Mouse (Mus musculus) urinary bladder, postnatal 14 days (tissue): ENCODE measurements around the gene 4933430I17Rik.

Source experiments
- DNase-seq: peaks from one replicate; pipeline ENCODE4 v3.0.0; 2021; ENCODE audit warnings: low spot score

The 4933430I17Rik gene

DNA sequence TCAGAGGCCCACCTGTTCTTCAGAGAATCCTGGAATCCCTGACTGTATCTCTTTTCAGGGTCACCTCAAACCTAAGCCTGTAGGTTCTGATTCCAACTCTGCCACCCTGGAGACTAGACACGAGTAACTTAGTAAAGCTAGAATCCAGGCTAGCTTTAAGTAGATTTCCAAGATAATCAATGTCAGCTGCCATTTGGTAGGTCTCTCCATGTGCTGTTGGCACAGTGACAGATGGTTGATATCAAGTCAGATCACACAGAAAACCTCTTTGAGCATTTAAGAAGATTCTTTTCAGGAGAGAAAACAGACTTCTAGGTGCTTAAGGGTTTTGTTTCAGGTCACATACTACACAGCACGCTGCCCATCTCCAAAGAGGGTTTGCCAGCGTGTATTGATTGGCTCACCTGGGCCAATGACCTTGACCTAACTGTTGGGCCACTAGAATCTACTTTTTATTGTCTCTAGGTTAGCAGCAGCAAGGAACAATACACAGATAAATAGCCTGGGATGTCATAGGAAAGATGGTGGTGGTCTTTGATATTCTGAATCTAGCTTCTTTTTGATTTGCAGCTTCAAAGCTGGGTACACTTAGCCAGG is 21.7 kb upstream of the 4933430I17Rik start, which contains the start of gene Hdhd3:
Hdhd3 (minus strand) TSS at position 94 of the 597 bp plus-strand sequence.
- DNase-seq, result no peak

DNA sequence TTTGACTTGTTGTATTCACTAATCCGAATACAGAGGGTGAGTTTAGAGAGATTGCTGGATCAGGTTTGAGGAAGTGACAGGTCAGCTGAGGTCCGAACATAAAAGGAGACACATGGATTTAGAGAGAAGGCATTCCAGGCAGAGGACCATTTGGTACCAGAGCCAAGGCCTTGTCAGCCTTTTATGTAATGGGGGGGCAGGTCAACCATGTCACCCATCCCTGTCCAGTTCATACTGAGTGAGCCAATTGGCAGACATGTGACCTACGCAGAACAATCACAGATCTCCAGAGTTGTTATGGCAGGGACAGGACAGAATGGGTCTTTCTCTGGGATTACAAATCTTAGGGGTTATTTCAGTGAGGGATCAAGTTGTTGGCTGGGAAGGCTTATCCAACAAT is 19.2 kb upstream of the 4933430I17Rik start:
- DNase-seq, result no peak

DNA sequence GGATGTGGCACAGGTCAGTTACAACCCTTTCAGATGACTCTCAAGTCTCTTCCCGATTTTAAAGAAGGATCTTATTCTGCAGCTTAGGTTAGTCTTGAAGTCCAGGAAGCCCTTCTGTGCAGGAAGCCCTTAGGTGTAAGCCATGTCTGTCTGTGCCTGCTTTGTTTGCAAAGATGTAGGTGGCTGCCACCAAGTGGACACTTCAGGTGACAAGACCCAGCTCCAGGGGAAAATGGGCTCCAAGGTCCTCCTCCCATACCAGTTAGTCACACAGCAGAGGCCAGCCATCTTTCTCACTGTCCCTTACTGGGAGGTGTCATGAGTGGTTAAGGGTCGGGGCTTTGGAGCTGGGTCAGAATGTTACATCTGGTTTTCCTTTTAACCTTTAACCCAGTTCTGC is 18.4 kb upstream of the 4933430I17Rik start:
- DNase-seq, result no peak

- no peak for DNase-seq
Measured at GRCm38 (mm10) chr4:62508839-62509238, 16.3 kb upstream of the 4933430I17Rik start.

DNA sequence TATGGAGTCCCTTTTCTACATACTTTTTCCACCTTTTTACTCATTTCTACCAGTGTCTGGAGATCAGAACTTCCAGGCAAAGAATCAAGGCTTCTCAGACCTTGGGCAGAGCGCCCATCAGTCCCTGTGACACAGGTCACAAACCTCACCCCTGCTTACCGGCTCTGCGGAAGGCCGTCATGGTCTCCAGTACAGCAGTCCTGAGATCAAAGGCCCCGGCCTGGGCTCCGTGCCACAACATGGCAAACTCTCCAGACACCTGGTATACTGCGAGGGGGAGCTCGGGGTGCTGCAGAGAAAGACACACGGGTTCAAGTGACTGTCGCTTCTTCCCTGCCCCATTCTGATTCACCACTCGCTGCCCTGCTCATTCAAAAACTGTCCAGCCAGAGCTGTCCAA is 15.2 kb upstream of the 4933430I17Rik start:
- peak; percentile 65 for DNase-seq

- DNase-seq, result no peak
Measured at GRCm38 (mm10) chr4:62513998-62514506, 11.1 kb upstream of the 4933430I17Rik start.

- no peak for DNase-seq
Measured at GRCm38 (mm10) chr4:62514995-62515394, 10.2 kb upstream of the 4933430I17Rik start.

DNA sequence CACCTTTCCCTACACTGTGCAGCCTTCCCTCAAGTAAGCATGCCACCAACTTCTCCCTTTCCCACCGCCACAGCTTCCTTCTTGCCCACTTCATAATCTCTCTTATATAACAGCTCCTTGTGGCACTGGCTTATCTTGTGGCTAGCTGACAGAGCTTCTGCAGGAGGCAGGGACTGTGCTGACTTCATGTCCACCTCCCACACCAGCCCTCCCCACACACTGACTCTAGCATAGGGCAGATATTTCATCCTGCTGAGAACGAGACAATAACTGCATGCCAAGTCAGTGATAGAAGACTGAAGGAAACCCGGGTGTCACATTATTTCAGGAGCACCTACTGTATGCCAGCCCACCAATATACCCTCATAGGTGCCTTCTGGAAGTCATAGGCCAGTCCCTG is 9.7 kb upstream of the 4933430I17Rik start:
- no peak for DNase-seq

DNA sequence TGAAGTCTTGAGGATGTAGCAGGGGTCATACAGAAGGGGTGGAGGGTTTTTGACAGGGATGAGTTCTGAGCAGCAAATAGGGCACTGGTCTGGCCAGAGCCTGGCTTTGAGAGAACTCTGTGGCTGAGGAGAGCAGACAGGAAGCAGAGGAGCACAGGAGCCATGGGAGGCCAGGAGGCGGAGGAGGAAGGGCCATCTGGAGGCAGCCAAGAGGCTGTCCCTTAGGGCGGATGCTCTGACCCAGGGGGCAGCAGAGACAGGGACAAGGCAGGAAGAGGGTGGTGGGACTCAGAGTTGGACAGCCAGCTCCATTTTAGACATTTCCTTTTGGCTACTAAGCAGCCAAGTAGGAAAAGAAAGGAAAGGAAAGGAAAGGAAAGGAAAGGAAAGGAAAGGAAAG is 9.1 kb upstream of the 4933430I17Rik start:
- DNase-seq, result no peak

- DNase-seq, result no peak
Measured at GRCm38 (mm10) chr4:62516579-62516978, 8.6 kb upstream of the 4933430I17Rik start.

DNA sequence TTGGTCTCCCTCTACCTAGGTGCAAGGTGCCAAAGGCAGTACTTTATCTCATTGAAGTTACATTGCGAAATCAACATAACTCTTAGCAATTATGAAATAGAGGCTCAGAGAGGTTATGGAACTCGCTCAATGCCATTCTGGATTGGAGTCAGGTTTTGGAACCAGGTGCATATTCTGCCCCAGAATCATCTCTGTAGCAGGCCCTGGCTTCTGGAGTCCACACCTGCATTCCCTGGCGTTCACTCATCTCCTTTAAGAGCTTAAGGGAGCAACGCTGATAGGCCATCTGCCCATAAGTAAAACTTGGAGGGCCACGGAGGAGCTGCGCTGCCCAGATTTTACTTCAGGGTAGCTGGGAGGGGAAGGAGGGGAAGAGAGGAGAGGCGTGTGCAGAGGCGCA is 8.1 kb upstream of the 4933430I17Rik start:
- DNase-seq, result no peak

DNA sequence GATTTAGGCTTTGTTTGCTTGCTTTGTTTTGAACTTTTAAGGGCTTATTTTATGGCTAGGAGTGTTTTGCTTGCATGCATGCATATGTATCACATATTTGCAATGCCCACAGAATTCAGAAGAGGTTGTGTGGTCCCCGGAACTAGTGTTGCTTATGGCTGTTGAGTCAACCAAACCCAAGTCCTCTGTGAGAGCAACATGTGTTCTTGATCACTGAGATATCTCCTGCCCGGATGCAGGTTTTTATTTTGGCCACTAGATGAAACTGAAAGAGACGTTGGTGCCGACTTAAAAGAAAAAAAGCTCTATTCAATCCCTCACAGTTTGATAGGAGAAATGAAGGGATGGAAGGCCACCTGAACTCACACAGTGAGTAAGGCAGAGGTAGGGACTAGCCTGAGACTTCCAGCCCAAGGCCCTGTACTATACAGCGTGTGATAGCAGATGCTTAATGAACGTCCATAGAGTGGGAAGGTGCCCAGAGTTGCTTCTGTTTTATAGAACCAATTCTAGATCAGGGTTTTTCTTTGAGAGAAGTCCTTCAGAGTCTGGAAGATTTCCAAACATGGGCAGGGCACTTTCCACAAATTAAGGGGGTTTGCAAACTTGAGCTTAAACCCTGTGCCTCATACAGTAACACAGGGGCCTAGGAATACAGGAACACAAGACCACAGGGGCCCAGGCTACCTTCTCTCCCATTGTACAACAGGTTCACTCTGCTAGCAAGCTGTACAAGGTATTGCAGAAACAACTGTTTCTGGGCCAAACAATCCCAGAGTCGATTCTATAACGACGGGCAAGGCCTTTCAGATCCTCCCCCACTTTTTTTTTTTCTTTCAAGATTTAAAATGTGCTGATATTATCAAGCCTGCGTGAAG is 7.4 kb upstream of the 4933430I17Rik start:
- DNase-seq, result no peak

GRCm38 (mm10) chr4:62518416-62519121 is 6.6 kb upstream of the 4933430I17Rik start:
- DNase-seq, result peak; percentile 42

- DNase-seq, result no peak
Measured at GRCm38 (mm10) chr4:62519122-62519848, 5.9 kb upstream of the 4933430I17Rik start.

DNA sequence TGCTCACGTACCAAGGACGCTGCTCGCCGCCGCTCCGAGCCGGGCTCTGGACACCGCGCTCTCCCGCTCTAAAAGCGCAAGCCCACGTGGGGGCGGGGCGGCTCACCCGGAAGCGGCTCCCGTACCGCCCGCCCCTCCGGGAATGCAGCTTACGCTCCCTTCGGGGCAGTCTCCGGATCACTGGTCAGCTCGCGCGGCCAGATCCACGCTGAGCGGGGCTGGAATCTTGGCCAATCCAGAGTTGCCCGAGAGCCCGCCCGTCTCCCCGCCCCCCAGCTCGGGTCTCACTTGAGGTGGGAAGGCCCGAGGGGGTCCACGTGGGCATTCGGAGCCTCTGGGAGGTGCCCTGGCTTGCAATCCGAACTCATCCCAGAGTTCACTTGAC is 5.3 kb upstream of the 4933430I17Rik start, which contains the start of gene Alad:
Alad (minus strand) TSS at position 70 of the 385 bp plus-strand sequence.
- DNase-seq, result peak; percentile 91

- DNase-seq, result no peak
Measured at GRCm38 (mm10) chr4:62520892-62521400, 4.2 kb upstream of the 4933430I17Rik start.

DNA sequence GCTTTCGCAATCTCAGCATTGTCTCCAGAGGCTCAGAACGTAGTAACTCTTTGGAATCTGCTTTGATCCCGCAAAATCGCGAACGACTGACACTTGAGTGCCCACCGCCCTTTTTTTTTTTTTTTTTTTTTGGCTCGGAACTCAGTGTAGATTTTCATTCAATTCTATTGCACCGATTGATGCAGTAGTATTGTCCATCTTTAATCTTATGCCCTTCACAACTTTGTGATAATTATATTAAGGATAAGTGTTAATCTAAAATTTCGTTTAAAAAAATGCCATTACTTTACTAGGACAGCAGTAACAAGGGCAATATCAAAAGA is 281 bp downstream of the 4933430I17Rik start:
- no peak for DNase-seq

GRCm38 (mm10) chr4:62526256-62526655 is 1.1 kb downstream of the 4933430I17Rik start:
- no peak for DNase-seq

DNA sequence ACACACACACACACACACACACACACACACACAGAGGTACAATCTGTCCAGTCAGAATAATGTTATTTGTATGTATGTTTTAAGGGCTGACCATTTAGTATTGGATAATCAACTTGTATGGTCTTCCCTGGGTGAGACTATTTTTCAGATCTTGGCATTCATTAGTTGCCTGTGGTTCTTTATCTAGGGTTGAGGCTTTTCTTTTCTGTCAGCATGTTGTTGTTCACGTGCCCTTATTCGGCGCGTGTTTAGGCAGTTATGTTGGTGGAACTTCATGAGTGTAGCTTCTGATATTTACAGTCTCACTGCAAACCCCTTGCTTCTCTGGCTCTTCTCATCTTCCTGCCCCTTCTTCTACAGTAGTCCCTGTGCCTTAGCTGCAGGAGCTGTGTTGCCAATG is 2.5 kb downstream of the 4933430I17Rik start:
- no peak for DNase-seq

- no peak for DNase-seq
Measured at GRCm38 (mm10) chr4:62533729-62534128, 8.6 kb downstream of the 4933430I17Rik start.

GRCm38 (mm10) chr4:62541802-62542201 is 16.6 kb downstream of the 4933430I17Rik start:
- DNase-seq, result no peak

- no peak for DNase-seq
Measured at GRCm38 (mm10) chr4:62543782-62544181, 18.6 kb downstream of the 4933430I17Rik start.
